Mouse (Mus musculus) layer of hippocampus, postnatal 10 days (tissue): Measurements from ENCODE around the gene Prtg. TPM values are rescaled to one million over a fixed set of nuclear protein-coding genes. Genes with fewer than 3 reads are reported as not detected.

Experiments used
- total RNA-seq, 2 experiments: library from RNA; stranded (reverse); gene quantifications; 2 replicates each; pipeline ENCODE4 v1.2.3; 2021

The Prtg gene
- total RNA-seq, 2 experiments from 2014 or later = 0.56 to 0.80 TPM

Other genes with a start within 250 kb of the Prtg start
- 100 to 1,000 TPM; 342 to 359 TPM for gene Nedd4, start 144.5 kb upstream of the Prtg start, total RNA-seq
- 10 to 100 TPM; 28.3 to 31.2 TPM for gene Pygo1, start 118.8 kb downstream of the Prtg start, total RNA-seq
- gene Dyx1c1, start 151.9 kb downstream of the Prtg start, total RNA-seq = 1 to 10 TPM; 2.6 to 3.4 TPM
- gene Gm44503, start 152.0 kb downstream of the Prtg start, total RNA-seq = not detected
- 1 to 10 TPM; 8.0 to 8.7 TPM for gene Ccpg1os, start 178.5 kb downstream of the Prtg start, total RNA-seq
- 100 to 1,000 TPM; 117 to 124 TPM for gene Ccpg1, start 178.6 kb downstream of the Prtg start, total RNA-seq
- gene Pigb, start 233.5 kb downstream of the Prtg start, total RNA-seq = 10 to 100 TPM; 14.9 to 16.4 TPM
- 1 to 10 TPM; 7.1 to 8.7 TPM for gene Rab27a, start 238.0 kb downstream of the Prtg start, total RNA-seq